Mouse (Mus musculus): Measurements from ENCODE around the gene Kdm8. TPM values are rescaled to one million over a fixed set of nuclear protein-coding genes. Genes with fewer than 3 reads are reported as not detected.

Kdm8 gene
- total RNA-seq (2015; ENCODE audit: low replicate concordance): 1.3 and 2.2 TPM in 2 replicates
- total RNA-seq (2017; ENCODE audit: low replicate concordance): 1.3 and 3.9 TPM in 2 replicates

DNA sequence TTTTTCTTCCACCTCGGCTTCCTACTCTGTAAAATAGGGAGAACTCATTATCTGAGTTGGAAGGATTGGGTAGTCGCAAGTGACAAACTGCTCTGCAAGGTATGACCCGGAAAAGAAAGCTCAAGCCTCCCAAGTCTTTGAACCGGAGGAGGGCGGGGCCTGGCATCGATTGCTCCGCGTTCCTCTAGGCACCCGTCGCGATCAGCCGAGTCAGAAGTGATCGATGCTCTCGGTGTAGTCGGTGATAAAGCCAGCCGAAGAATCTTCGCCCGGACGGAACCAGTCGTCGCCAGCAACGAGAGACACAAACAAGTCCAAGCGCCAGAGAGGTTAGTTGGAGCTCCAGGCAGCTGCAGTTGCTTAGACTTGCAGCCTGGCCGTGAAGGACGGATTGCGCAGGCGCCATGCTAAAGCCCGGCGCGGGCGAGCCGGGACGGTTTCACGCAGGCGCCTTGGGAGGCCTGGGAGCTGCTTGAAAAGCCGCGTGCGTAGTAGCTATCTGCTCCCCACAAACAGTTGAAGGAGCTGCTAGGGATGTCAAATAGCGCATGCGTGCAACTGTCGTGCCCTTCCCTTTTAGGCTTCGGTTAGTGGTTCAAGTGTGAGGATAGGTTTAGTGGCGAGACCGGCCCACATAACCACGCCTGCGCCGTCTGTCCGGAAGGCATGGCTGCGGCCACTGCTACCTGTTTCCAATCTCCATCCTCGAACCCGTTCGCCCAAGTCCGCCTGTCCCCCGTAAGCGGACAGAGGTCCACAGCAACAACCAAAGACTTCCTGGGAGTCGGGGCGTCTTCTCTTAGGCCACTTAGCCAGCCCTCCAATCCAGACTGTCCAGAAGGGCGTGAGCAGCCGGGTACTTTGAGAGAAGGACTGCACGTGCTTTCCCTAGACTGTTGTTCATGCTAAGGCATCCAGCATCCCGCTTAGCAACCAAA, at the start of gene Kdm8:
Gene Kdm8, plus strand, starts transcription at position 213 of the 938 bp plus-strand sequence.
- peak; percentile 87 for ATAC-seq (replicated peaks; ENCODE audit: low FRiP score, poor library complexity, severe bottlenecking)

DNA sequence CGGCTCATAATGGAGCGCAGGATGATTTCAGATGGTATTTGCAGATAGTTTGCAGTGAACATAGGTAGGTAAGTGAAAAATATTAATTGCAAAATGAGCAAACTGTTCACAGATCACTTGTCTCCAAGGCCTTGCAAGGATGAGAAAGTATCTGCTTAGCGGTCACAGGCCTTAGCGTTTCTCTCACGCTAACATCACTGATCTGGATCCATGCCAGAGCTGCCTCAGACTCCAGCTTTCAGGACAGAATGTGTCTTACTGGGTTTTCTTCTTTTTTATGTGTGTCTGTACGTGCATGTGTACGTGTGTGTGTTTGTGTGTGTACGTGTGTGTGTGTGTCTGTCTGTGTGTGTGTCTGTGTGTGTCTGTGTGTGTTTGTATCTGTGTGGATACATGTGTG, 46.4 kb upstream of the Kdm8 start:
- no peak for ATAC-seq (replicated peaks; ENCODE audit: low FRiP score, poor library complexity, severe bottlenecking)

DNA sequence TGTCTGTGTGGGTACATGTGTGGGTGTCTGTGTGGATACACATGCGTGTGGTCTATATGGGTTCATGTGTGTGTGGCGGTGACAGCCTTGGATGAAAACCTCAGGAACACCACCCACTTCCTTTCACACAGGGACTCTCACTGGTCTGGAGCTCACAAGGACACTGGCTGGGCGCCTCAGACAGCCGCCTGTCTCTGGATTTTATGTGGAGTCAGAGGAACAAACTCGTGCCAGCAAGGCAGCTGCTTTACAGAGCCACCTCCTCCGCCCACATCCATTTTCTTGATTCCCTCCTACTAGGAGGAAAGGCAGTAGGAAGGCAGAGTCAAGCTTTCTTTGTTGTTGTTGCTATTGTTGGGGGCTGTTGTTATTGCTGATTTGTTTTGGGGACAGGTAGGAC, 45.8 kb upstream of the Kdm8 start:
- ATAC-seq (replicated peaks; ENCODE audit: low FRiP score, poor library complexity, severe bottlenecking): no peak

DNA sequence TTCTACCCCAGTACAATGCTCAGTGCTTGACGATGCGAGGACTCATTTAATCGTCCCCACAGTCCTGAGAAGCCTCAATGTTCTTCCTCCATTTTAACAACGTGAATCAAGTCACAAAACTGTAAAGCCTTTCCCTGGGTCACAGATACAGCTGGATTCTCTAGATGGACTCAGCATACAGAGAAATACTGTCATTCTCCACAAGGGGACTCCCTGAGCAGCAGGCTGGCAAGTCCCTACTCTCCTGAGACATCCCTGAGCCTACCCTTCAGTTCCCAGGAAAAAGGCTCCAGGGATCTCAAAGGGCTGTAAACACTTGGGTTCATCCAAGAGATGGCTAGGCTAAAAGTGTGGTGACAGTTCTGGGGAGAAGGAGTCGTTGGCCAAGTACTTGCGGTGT, 37.3 kb upstream of the Kdm8 start:
- ATAC-seq (replicated peaks; ENCODE audit: low FRiP score, poor library complexity, severe bottlenecking): no peak

DNA sequence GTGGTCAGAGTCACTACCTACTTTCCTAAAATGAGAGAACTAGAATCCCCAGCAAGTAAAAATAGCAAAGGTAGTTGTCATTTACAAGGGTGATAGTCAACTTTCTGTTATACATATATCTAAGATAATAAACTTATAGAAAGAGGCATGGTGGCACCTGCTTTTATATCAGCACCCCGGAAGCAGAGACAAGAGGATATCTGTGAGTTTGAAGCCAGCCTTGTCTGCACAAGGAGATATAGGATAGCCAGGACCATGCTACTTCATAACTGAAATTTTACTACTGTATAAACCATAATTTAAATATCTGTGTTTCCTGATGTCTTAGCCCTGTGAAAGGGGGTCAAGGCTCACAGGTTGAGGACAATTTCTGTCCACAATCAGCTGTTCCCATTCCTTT, 29.4 kb upstream of the Kdm8 start:
- no peak for ATAC-seq (replicated peaks; ENCODE audit: low FRiP score, poor library complexity, severe bottlenecking)

DNA sequence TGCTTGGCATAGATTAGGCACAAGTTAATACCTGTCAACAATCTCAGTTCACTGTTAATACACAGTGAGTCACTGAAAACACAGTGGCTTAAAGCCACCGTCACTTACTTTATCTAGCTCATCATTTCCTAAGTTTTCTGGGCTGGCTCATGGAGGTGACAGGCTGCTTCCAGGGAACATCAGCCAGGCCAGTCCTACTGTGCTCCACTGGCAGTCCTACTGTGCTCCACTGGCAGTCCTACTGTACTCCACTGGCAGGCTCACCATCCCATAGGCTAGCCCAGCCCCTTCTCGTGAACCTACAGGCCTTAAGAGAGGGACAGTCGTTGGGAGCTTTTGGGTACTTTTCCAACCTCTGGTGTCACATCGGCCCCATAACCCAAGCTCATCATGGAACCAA, 28.7 kb upstream of the Kdm8 start:
- no peak for ATAC-seq (replicated peaks; ENCODE audit: low FRiP score, poor library complexity, severe bottlenecking)

DNA sequence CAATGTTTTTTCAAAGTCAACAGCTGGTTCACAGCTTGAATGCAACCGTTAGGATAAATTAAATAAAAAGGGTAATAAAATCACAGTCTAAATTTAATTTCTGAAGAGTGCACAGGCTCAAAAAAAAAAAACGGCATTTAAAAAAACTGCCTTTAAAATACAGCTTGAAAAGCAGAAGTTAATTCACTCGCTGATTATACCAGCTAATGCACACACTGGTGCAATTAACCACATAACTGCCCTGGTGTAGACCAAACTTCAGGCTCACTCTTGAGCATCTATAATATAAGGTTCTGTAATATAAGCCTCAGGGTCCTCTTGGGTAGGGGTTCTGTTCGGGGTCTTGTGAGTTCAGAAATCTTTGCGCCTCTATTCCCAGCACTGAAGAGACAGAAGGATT, 27.7 kb upstream of the Kdm8 start:
- ATAC-seq (replicated peaks; ENCODE audit: low FRiP score, poor library complexity, severe bottlenecking): no peak

DNA sequence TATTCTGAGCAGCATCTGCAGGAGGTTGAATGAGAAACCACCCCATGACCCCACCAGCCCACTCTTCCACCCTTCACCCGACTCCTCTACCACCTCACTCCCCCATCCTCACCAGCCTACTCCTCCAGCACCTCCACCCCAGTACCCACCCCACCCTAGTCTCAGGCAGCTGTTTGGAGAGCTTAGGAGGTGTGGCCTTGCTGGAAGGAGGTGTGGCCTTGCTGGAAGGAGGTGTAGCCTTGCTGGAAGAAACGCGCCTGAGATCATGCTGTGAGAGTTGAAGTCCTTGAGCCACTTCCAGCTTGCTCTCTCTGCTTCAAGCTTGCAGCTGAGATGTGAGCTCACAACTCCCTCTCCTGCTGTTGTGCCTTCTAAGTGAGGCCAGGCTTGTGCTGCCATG, 26.1 kb upstream of the Kdm8 start:
- no peak; the same call in 1 of the 2 replicates for ATAC-seq (replicated peaks; ENCODE audit: low FRiP score, poor library complexity, severe bottlenecking)

DNA sequence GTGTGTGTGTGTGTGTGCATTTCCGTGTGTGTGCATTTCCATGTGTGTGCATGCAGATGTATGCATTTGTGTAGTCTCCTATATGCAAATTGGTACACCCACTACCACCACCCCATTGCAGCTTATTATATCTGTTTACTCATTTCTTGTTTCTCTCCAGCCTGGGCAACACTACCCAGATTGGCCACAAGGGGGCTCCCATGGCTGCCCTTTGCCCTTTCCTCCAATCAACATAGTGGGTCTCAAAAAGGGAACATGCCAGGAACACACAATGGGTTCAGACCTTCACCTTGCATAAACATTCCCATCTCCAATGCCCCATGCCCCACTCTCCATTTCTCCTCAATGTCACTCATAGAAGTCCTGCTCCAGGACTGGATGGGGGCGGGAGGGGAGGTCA, 24.3 kb upstream of the Kdm8 start:
- peak; percentile 73 for ATAC-seq (replicated peaks; ENCODE audit: low FRiP score, poor library complexity, severe bottlenecking)

DNA sequence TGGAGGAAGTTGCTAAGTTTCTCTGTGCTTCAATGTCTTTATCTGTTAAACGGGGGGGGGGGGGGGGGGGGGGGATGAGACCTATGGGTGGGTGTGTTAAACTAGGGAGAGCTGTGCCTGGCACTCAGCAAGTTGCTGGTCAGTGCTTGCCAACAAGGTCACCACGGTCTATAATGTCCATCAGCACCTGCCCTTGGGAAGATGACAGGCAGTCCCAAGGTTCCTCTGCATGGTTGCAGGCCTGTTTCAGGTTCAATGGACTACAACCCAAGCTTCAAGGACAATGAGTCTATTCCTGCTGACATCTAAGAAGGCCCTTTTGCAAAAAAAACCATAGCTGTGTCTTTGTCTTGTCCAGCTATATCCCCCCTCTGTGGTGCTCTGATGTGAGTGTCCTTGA, 22.6 kb upstream of the Kdm8 start:
- ATAC-seq (replicated peaks; ENCODE audit: low FRiP score, poor library complexity, severe bottlenecking): no peak

DNA sequence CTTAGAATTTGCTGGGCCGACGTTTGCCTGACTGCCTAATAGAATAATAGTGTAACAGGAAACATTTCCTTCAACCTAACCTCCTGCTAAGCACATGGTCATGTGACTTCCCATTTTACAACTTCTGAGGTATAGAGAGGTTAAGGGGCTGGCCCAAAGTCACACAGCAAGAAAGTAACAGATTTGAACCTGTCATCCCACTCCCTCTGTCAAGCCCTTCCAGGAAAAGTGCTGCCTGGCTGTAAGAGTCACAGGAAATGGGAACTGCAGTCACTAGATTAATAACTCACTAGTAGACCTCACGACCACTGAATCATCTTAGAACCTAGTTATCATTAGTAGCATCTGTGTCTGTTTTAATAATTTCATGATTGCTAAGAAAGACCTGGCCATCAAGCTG, 21.4 kb upstream of the Kdm8 start:
- ATAC-seq (replicated peaks; ENCODE audit: low FRiP score, poor library complexity, severe bottlenecking): no peak

DNA sequence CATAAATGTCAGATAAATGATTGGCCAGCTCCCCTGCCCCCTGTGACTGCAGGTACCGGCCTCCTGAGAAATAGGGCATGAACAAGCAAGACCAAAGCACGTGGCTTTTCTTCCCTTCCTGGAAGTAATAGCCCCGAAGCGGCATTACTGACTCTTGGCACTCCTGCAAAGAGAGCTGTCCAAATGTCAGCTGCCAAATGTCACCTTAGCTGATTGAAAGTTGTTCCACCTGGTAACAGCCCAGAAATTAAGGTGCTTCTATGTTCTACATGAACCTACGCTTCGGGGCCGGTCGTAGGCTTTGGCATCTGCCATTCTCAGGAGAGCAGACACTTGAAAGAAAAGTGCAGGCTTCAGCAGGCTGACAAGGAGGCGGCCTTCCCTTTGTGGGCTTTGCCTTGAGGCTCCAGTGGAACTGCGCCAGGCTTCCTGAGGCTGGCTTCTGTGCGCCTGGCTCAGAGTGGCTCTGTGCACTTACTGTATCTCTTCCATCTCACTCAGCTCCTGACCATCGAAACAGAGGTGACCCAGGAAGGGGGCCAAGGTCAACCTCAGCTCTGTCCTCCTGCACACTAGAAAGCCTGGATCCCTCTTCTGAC, 16.9 kb upstream of the Kdm8 start:
- ATAC-seq (replicated peaks; ENCODE audit: low FRiP score, poor library complexity, severe bottlenecking): no peak

DNA sequence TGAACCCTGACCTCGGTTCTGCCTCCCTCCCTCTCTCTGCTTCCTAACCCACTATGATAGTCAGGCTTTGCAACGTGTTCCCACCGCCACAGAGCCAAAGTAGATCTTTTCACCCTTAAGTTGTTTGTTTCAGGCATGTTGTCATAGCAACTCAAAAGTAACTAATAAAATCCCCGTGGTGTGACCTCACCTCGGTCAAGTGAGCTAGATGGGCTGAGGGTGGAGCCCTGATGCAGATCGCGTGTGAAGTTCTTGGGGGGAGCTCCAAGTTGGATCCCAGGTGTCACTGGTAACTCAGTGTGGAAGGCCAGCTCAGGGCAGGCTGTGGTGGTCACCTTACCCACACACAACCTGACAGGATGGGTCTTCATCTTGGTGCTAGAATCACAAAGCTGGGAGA, 16.1 kb upstream of the Kdm8 start:
- ATAC-seq (replicated peaks; ENCODE audit: low FRiP score, poor library complexity, severe bottlenecking): peak; percentile 70

DNA sequence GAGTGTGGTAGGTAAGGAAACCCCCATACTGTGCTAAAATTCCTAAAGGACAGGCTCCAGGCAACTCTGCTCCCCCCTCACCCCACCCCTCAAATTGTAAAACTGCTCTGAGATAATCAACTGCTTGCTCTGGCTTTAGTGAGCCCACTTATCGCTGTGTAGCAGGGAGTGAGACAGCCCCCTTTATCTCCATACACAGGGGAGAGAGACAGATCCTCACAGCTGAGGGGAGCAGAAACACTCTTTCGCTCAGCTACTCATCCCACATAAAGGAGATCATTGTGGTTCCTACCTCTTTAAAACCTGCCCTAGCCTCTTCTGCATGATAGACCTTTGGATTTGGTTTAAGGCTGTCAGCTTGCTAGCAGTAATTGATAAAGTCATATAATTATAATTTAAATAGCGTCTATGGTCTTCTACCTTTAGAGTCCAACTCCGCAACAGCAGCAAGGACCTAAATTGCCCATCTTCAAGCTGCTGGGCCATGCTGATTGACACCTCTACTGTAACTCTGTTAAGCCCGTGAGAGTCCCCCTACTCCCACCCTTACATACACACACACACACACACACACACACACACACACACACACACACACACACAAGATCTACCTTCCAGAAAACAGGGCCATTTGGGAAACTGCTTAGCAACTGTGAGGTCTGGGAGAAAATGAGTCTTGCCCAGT, 15.5 kb upstream of the Kdm8 start:
- peak; percentile 93 for ATAC-seq (replicated peaks; ENCODE audit: low FRiP score, poor library complexity, severe bottlenecking)

DNA sequence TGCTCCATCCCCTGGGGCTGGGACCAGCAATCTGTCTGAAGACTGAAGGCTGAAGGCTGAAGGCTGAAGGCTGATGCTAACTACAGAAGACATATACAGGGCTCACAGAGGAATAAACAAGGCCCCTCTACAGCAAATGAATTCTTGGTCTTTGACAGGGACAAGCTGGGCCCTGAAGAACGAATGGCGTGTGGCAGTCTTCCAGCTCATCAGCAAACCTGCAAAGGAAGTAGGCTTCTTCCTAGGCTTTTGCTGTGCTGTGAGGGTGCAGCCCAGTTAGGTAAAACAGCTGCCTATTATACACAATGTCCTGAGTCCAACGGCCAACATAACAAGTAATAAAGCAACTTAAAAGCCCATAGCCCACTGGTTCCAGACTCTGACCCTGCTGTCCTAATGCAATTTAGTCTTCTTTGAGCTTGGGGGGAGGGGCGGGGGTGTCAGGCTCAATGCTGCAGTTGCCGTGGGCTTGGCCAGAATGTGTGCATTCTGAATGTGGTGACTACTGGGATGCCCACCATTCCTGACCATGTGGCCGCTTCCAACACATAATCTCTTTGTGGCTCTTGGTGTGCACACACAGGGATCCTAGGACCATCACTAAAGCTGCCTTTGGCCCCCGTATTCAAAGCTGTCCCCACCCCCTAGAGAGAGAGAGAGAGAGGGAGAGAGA, 14.2 kb upstream of the Kdm8 start:
- no peak for ATAC-seq (replicated peaks; ENCODE audit: low FRiP score, poor library complexity, severe bottlenecking)

DNA sequence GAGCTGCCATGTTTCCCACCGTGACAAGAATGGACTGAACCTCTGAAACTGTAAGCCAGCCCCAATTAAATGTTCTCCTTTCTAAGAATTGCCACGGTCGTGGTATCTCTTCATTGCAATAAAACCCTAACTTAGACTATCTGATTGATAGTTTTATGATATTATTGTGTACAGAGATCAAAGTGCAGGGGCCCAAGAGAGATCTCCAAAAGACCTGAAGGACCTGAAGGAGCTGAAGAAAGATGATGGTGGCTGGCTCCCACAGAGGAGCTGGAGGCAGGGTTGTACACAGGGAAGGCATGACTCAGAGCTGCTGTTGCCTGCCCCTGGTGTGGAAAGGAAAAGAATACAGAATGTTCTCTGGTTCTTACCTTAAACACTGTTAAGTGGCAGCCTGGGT, 10.6 kb upstream of the Kdm8 start:
- no peak for ATAC-seq (replicated peaks; ENCODE audit: low FRiP score, poor library complexity, severe bottlenecking)

DNA sequence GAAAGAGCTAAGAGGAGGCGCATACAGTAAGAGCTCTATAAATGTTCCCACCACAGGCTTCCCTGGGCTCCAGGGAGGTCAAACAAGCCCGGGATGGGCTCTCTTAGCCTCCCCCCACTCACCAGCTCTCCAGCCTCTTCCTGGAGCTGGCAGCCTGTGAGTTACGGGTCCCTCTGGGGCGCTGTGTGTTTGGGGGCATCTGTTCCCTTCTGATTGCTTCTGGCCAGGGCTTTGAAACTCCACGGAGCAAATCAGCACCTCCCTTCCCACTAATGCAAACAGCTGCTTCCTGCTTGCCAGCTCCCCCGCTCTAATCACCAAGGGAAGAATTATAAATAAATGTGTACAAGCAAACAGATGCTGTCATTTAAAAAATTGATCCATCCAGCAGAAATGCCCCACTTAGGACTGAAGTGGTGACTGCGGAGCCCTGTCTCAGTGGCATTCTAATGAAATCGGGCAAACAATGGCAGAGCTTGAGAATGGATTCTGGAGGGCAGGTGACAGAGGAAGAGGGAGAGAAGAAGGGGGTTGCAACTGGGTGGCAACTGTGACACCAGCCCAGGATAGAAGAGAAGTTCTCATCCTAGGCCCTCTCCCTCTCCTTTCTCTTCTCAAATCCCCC, 9.7 kb upstream of the Kdm8 start:
- no peak for ATAC-seq (replicated peaks; ENCODE audit: low FRiP score, poor library complexity, severe bottlenecking)

DNA sequence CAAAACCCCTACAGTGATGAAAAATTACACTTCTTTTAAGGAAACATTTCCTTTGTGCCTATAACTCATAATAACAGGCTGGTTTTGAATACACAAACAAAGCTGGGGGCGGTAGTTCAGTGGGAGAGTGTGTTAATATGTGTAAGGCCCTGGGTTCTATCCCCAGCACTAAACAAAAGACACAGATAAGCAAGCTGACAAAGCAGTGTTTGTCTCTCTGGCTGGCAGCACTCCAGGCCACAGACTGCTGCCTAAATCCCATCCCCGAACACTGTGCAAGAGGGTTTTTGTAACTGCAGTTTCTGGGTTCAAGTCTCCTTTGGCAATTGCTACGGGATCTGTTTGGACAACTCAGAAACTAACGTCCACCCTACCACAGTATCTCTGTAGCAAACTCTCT, 2.2 kb upstream of the Kdm8 start:
- ATAC-seq (replicated peaks; ENCODE audit: low FRiP score, poor library complexity, severe bottlenecking): no peak

DNA sequence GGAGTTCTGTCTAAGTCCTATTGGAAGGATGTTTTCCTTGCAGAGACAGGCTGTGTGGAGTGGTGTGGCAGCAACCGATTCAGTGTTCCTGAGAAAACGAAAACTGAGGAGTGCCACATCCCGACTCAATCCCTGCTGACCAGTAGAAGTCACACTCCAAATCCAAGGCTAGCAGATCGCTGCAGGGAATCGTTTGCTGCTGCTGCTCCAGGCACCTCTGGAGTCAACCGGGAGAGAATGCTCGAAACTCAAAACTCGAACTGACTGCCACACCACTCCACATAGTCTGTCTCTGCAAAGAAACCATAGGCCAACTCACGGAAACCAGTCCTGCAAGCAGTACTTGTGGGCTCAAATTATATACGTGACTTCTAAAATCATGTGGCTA, 406 bp upstream of the Kdm8 start:
- ATAC-seq (replicated peaks; ENCODE audit: low FRiP score, poor library complexity, severe bottlenecking): peak; percentile 27

DNA sequence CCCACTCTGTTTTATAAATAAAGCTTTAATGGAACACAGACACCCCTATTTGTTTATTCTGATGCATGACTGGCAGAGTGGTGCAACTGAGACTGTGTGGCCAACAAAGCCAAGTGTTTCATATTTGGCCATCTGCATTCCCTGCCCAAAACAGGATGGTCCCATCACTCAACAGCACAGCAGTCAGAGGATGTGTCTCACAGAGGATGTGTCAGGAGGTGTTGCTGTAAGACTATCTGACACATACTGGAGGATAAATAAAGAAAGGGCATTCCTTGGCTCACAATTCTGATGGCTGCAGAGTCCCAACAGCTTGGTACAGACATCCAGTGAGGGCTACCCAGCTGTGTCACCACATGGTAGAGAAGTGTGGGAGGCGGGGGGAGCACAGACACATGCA, 6.2 kb downstream of the Kdm8 start:
- ATAC-seq (replicated peaks; ENCODE audit: low FRiP score, poor library complexity, severe bottlenecking): no peak
